Mouse (Mus musculus): ENCODE results near the gene Mtmr1. TPM values are rescaled to one million over a fixed set of nuclear protein-coding genes. Genes with fewer than 3 reads are reported as not detected.

Mtmr1 gene
- polyA plus RNA-seq, 1 experiment from 2014 or later = 18.1 TPM

GRCm38 (mm10) chrX:71456078-71456737 lies 91.6 kb downstream of the Mtmr1 start:
- Histone ChIP-seq H3K27me3 (no peaks in the 10 kb centered on the region), H3K4me2 (no peak overlapping the region), H3K27ac (peak overlapping the region; percentile 70; the same call in 1 of the 2 replicates), H3K9me3 (no peaks in the 10 kb centered on the region), H3K4me3 (no peak overlapping the region), H3K9ac (no peak overlapping the region), H3K36me3 (no peaks in the 10 kb centered on the region), H3K4me1 (replicated peaks) (0 out of 2 replicates have a peak, but pooled peaks cover 5% of the 10 kb centered on the region)
- peak; percentile 65; the same call in 1 of the 2 replicates for ATAC-seq (ENCODE audit: low FRiP score)
- 57% methylated on average over 6 of the region's 6 CpGs for WGBS

- Histone ChIP-seq H3K27me3 (no peaks in the 10 kb centered on the region), H3K4me3 (no peak overlapping the region), H3K36me3 (no peaks in the 10 kb centered on the region), H3K27ac (no peak overlapping the region), H3K4me1 (replicated peaks) (no peaks in the 10 kb centered on the region), H3K4me2 (no peak overlapping the region), H3K9me3 (no peaks in the 10 kb centered on the region), H3K9ac (no peak overlapping the region)
- no peak for ATAC-seq (ENCODE audit: low FRiP score)
- 85% methylated on average over 7 of the region's 7 CpGs for WGBS
These were observed 99.7 kb downstream of the Mtmr1 start for GRCm38 (mm10) chrX:71464138-71464826.

DNA sequence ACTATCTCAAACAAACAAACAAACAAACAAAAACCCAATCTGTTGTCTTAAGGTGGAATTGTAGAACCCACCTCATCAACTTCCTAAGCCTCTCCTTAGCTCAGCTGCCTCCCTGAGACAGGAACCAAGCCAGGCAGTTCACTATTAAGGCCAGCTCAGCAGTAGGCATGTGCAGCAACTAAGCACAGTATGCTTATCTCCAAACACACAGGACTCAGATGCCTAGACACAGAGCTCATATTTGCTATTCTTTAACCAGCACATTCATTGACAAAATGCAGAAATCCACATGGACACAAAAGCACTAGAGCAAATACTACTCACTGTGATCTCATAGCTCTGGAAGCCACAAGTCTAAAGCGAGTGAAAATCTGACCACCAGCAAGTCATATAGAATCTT lies 100.9 kb downstream of the Mtmr1 start:
- Histone ChIP-seq H3K4me2 (no peak overlapping the region), H3K36me3 (no peaks in the 10 kb centered on the region), H3K4me3 (no peak overlapping the region), H3K27me3 (no peaks in the 10 kb centered on the region), H3K27ac (no peak overlapping the region), H3K9me3 (no peaks in the 10 kb centered on the region), H3K4me1 (replicated peaks) (no peaks in the 10 kb centered on the region), H3K9ac (no peak overlapping the region)
- 93% methylated on average over 1 of the region's 1 CpGs for WGBS
- no peak for ATAC-seq (ENCODE audit: low FRiP score)

DNA sequence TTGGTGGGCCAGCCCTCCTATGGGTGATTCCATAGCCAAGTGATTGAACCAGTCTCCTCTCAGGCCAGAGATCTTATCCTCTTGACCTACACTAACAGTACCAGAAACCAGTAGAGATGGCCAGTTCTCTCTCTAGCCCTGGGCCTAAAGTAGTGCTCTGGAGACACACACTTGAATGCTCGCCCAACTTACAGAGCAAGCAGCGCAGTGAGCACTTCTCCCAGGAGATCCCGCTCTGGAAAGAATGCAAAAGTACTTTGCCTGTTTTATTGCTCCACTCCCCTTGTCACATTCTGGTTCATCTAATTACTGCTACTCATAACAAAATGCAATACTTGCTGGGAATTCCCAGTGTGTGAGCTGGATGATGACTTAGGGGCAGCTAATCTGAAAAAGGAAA lies 102.9 kb downstream of the Mtmr1 start:
- Histone ChIP-seq H3K4me2 (no peak overlapping the region), H3K9me3 (no peaks in the 10 kb centered on the region)
- WGBS = 80% methylated on average over 3 of the region's 3 CpGs

More for the DNA sequence above, 102.9 kb downstream of the Mtmr1 start:
- Histone ChIP-seq H3K27ac (no peak overlapping the region), H3K4me3 (no peak overlapping the region), H3K27me3 (no peaks in the 10 kb centered on the region), H3K36me3 (no peaks in the 10 kb centered on the region), H3K4me1 (replicated peaks) (no peaks in the 10 kb centered on the region), H3K9ac (no peak overlapping the region)
- no peak for ATAC-seq (ENCODE audit: low FRiP score)

Other genes with a start within 250 kb of the Mtmr1 start
- gene Mtm1, start 154.0 kb upstream of the Mtmr1 start, polyA plus RNA-seq (2015; fragmentation: Nextera tagmentation; extraction: Ambion mirVana) = 4.7 and 5.1 TPM in 2 replicates
- gene Cd99l2, start 128.1 kb downstream of the Mtmr1 start, polyA plus RNA-seq (2015; fragmentation: Nextera tagmentation; extraction: Ambion mirVana) = 64.1 and 67.0 TPM in 2 replicates
- gene Hmgb3, start 191.2 kb downstream of the Mtmr1 start, polyA plus RNA-seq (2015; fragmentation: Nextera tagmentation; extraction: Ambion mirVana) = 588 and 609 TPM in 2 replicates

All from hindbrain, embryonic 13.5 days (tissue).